Mouse (Mus musculus) left cerebral cortex, adult 11 months (tissue): ENCODE data around the gene Mcfd2.

Experiments
- DNase-seq: peaks from one replicate; pipeline ENCODE4 v3.0.0; 2022; ENCODE audit warnings: low spot score

The Mcfd2 gene

GRCm38 (mm10) chr17:87288131-87288530, 22.4 kb upstream of the Mcfd2 start:
- no peak for DNase-seq

GRCm38 (mm10) chr17:87287197-87287777, 21.6 kb upstream of the Mcfd2 start:
- no peak for DNase-seq

- no peak for DNase-seq
These were observed 20.9 kb upstream of the Mcfd2 start for GRCm38 (mm10) chr17:87286481-87287143.

GRCm38 (mm10) chr17:87285731-87286465, 20.2 kb upstream of the Mcfd2 start:
- DNase-seq: no peak

GRCm38 (mm10) chr17:87284482-87285040, 18.8 kb upstream of the Mcfd2 start:
- no peak for DNase-seq

GRCm38 (mm10) chr17:87283755-87284481, 18.2 kb upstream of the Mcfd2 start:
- DNase-seq: no peak

GRCm38 (mm10) chr17:87283055-87283754, 17.5 kb upstream of the Mcfd2 start:
- no peak for DNase-seq

- DNase-seq: peak; percentile 92
These were observed 16.9 kb upstream of the Mcfd2 start, which contains the start of gene Ttc7 for GRCm38 (mm10) chr17:87282706-87283053. Ttc7 (plus strand) TSS chr17:87282886.

- peak; percentile 78 for DNase-seq
These were observed 16.4 kb upstream of the Mcfd2 start for GRCm38 (mm10) chr17:87282007-87282705.

- no peak for DNase-seq
These were observed 9.9 kb upstream of the Mcfd2 start for GRCm38 (mm10) chr17:87275363-87276341.

GRCm38 (mm10) chr17:87269454-87269853, 3.7 kb upstream of the Mcfd2 start:
- DNase-seq: no peak

- no peak for DNase-seq
These were observed 576 bp downstream of the Mcfd2 start for GRCm38 (mm10) chr17:87264927-87265791.

- DNase-seq: no peak
These were observed 1.5 kb downstream of the Mcfd2 start for GRCm38 (mm10) chr17:87264054-87264830.

- DNase-seq: no peak
These were observed 2.3 kb downstream of the Mcfd2 start for GRCm38 (mm10) chr17:87263401-87263800.

GRCm38 (mm10) chr17:87255672-87256071, 10.1 kb downstream of the Mcfd2 start:
- no peak for DNase-seq

GRCm38 (mm10) chr17:87254384-87254783, 11.4 kb downstream of the Mcfd2 start:
- DNase-seq: no peak

- no peak for DNase-seq
These were observed 19.6 kb downstream of the Mcfd2 start for GRCm38 (mm10) chr17:87246103-87246502.

GRCm38 (mm10) chr17:87237826-87238225, 27.9 kb downstream of the Mcfd2 start:
- no peak for DNase-seq
